Mouse (Mus musculus) CH12.LX (cell line): Measurements from ENCODE around the gene Pon2. TPM values are rescaled to one million over a fixed set of nuclear protein-coding genes. Genes with fewer than 3 reads are reported as not detected.

Experiments used
- DNase-seq: peaks from one replicate; pipeline ENCODE4 v3.0.0-alpha.2; 2013; ENCODE audit errors: extremely low read depth
- H3K27ac ChIP-seq: 2 replicates; pipeline ENCODE4 v1.5.1; 2012; ENCODE audit warnings: low read depth, mild to moderate bottlenecking, control low read depth, moderate library complexity; ENCODE audit not compliant: insufficient read depth
- H3K27me3 ChIP-seq: replicated peaks from 2 replicates; pipeline ENCODE3; 2012; ENCODE audit warnings: inconsistent platforms
- H3K36me3 ChIP-seq, 2 experiments: replicated peaks in 1 of 2; 2 replicates each; pipeline versions ENCODE3 to v1.6.1; 2012; ENCODE audit warnings: inconsistent platforms in 1 of 2, low read length in 1 of 2, mild to moderate bottlenecking in 1 of 2, mixed read lengths in 1 of 2, moderate library complexity in 1 of 2; ENCODE audit not compliant: control insufficient read depth in 1 of 2, insufficient read depth in 1 of 2
- H3K4me1 ChIP-seq, 2 experiments: 2 replicates each; pipeline ENCODE4 v1.6.1; 2012; ENCODE audit warnings: inconsistent platforms in 1 of 2, moderate library complexity in 1 of 2; ENCODE audit not compliant: insufficient read depth in 2 of 2, control insufficient read depth in 1 of 2
- H3K4me2 ChIP-seq: 2 replicates; pipeline ENCODE4 v1.6.1; 2012; ENCODE audit warnings: low read depth, mild to moderate bottlenecking, control low read depth; ENCODE audit not compliant: poor library complexity, insufficient read depth, severe bottlenecking
- H3K4me3 ChIP-seq, 3 experiments: fragments of 150-350 bp in 1 of 3; sonication (generic) in 1 of 3; replicated peaks in 1 of 3; 2 replicates each; pipeline versions ENCODE3 to v1.5.1; 2011 to 2012; ENCODE audit warnings: low read depth in 2 of 3, low read length in 2 of 3, mild to moderate bottlenecking in 2 of 3, moderate library complexity in 2 of 3, control low read depth in 1 of 3, improper control_type of control experiment in 1 of 3, inconsistent platforms in 1 of 3, mixed read lengths in 1 of 3; ENCODE audit not compliant: poor library complexity in 1 of 3
- H3K79me2 ChIP-seq: replicated peaks from 2 replicates; pipeline ENCODE4 v1.6.1; 2012; ENCODE audit warnings: mild to moderate bottlenecking, moderate library complexity; ENCODE audit not compliant: control insufficient read depth, poor library complexity, insufficient read depth, severe bottlenecking; ENCODE audit errors: extremely low read depth
- H3K9ac ChIP-seq: 2 replicates; pipeline ENCODE4 v1.6.1; 2012; ENCODE audit warnings: low read depth, mild to moderate bottlenecking, control low read depth, moderate library complexity; ENCODE audit not compliant: insufficient read depth
- H3K9me3 ChIP-seq: replicated peaks from 2 replicates; pipeline ENCODE3; 2012; ENCODE audit warnings: low read length, inconsistent platforms, mixed read lengths
- BHLHE40 ChIP-seq: IDR thresholded peaks from 2 replicates; pipeline ENCODE4 v1.6.1; 2011; ENCODE audit warnings: mild to moderate bottlenecking, low read depth, low read length, improper control_type of control experiment
- EP300 ChIP-seq: IDR thresholded peaks from 2 replicates; pipeline ENCODE4 v1.6.1; 2011; ENCODE audit warnings: low read length, improper control_type of control experiment
- ETS1 ChIP-seq: conservative IDR thresholded peaks from 2 replicates; pipeline ENCODE4 v1.6.1; 2012; ENCODE audit warnings: low read depth, mild to moderate bottlenecking, inconsistent platforms, low read length, improper control_type of control experiment, moderate library complexity
- IRF4 ChIP-seq: IDR thresholded peaks from 2 replicates; pipeline ENCODE4 v1.6.1; 2014; ENCODE audit warnings: low read depth, mild to moderate bottlenecking, inconsistent platforms, low read length, improper control_type of control experiment
- JUN ChIP-seq: IDR thresholded peaks from 2 replicates; pipeline ENCODE4 v1.6.1; 2011; ENCODE audit warnings: low read depth, mild to moderate bottlenecking, low read length, improper control_type of control experiment, moderate library complexity; ENCODE audit not compliant: insufficient read depth
- MAX ChIP-seq: IDR thresholded peaks from 2 replicates; pipeline ENCODE4 v1.6.1; 2011; ENCODE audit warnings: low read length, improper control_type of control experiment
- MAZ ChIP-seq: IDR thresholded peaks from 2 replicates; pipeline ENCODE4 v1.6.1; 2012; ENCODE audit warnings: low read depth, mild to moderate bottlenecking, inconsistent platforms, low read length, improper control_type of control experiment, moderate library complexity
- MXI1 ChIP-seq: IDR thresholded peaks from 2 replicates; pipeline ENCODE4 v1.6.1; 2011; ENCODE audit warnings: mild to moderate bottlenecking, low read depth, low read length, improper control_type of control experiment
- POLR2AphosphoS2 ChIP-seq: IDR thresholded peaks from 2 replicates; pipeline ENCODE4 v1.6.1; 2011; ENCODE audit warnings: low read depth, low read length, improper control_type of control experiment
- RAD21 ChIP-seq: IDR thresholded peaks from 2 replicates; pipeline ENCODE4 v1.6.1; 2011; ENCODE audit warnings: low read depth, mild to moderate bottlenecking, low read length, improper control_type of control experiment, moderate library complexity
- SIN3A ChIP-seq: IDR thresholded peaks from 2 replicates; pipeline ENCODE4 v1.6.1; 2012; ENCODE audit warnings: low read length, improper control_type of control experiment, inconsistent platforms
- SMC3 ChIP-seq: IDR thresholded peaks from 2 replicates; pipeline ENCODE4 v1.6.1; 2011; ENCODE audit warnings: low read depth, low read length, improper control_type of control experiment
- TBP ChIP-seq: conservative IDR thresholded peaks from 2 replicates; pipeline ENCODE4 v1.6.1; 2011; ENCODE audit warnings: low read depth, low read length, improper control_type of control experiment
- UBTF ChIP-seq: IDR thresholded peaks from 2 replicates; pipeline ENCODE4 v1.6.1; 2012; ENCODE audit warnings: low read depth, mild to moderate bottlenecking, inconsistent platforms, low read length, improper control_type of control experiment, moderate library complexity
- ZC3H11A ChIP-seq: IDR thresholded peaks from 2 replicates; pipeline ENCODE4 v1.6.1; 2012; ENCODE audit warnings: low read depth, mild to moderate bottlenecking, inconsistent platforms, low read length, improper control_type of control experiment
- ZMIZ1 ChIP-seq: IDR thresholded peaks from 2 replicates; pipeline ENCODE4 v1.6.1; 2012; ENCODE audit warnings: low read depth, mild to moderate bottlenecking, inconsistent platforms, low read length, improper control_type of control experiment
- dilution Hi-C: fragments of 300-500 bp; cut with MboI; formaldehyde crosslinking; loops from 2 replicates; pipeline ENCODE4 v1.14.3; 2020; ENCODE audit warnings: low sequenced_read_pairs; ENCODE audit not compliant: extremely low pct_unique_long_range_greater_than_20kb, extremely low pct_ligation_motif_present
- in situ Hi-C: fragments of 300-500 bp; cut with MboI; formaldehyde crosslinking; loops from 3 replicates; pipeline ENCODE4 v1.14.3; 2019; ENCODE audit warnings: low sequenced_read_pairs, low pct_ligation_motif_present, low pct_unique_long_range_greater_than_20kb, mixed read lengths
- polyA plus RNA-seq: library from polyadenylated mRNA; unstranded; fragments of >175 nt; gene quantifications from 2 replicates; pipeline ENCODE4 v1.2.1, GENCODE M21; 2012; ENCODE audit warnings: low read depth; ENCODE audit not compliant: insufficient read length
- total RNA-seq, 2 experiments: library from RNA; depleted of rRNA; stranded (reverse); fragments of 300-350 nt in 1 of 2; fragments of >200 nt in 1 of 2; gene quantifications; 2 replicates each; pipeline ENCODE4 v1.2.3; 2012 to 2014

The Pon2 gene
- total and polyA plus RNA-seq, 3 experiments = 14.2 to 36.2 (median 32.0) TPM

GRCm38 (mm10) chr6:5238799-5239198 is 59.5 kb downstream of the Pon2 start (continued):
- no peak for TF ChIP-seq RAD21

DNA sequence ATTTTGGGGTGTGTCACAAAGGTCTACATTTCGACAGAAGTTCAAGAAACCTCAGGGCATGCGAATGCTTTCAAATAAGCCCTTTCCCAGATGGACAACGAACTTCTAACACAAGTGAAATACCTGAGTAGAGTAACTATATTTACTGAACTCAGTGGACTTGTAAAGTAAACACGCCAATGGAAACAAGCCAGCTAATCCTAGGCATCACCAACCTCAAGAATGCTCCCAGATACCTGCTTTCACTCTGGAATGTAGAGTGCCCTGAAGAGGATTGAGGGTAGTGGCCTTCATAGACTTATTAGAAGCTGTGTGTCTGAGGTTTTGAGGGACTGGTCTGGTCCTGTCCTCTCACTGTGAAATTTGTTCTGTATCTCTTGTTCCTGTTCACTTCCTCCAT is 60.7 kb downstream of the Pon2 start:
- in situ Hi-C loops = loop anchor here (10.0 kb wide), 1 partner anchor 147 kb away; the partner anchor contains the start of gene Asb4
- Histone ChIP-seq H3K4me3 (no peak overlapping the region), H3K9ac (no peak overlapping the region), H3K4me1 (peaks cover 0 to 14% of the 10 kb centered on the region in 2 experiments; a peak in 2 of 4 replicates), H3K79me2 (no peaks in the 10 kb centered on the region), H3K27ac (no peak overlapping the region), H3K4me2 (no peak overlapping the region), H3K36me3 (peaks cover 7 to 67% of the 10 kb centered on the region in 2 experiments), H3K27me3 (no peaks in the 10 kb centered on the region), H3K9me3 (no peaks in the 10 kb centered on the region)
- dilution Hi-C loops = no loop called here
- TF ChIP-seq ETS1 (no peak), TBP (no peak), MAZ (no peak), SMC3 (no peak), MXI1 (no peak), JUN (no peak), SIN3A (no peak), BHLHE40 (no peak), MAX (no peak), EP300 (no peak), POLR2AphosphoS2 (no peak), IRF4 (no peak)
- DNase-seq = no peak

DNA sequence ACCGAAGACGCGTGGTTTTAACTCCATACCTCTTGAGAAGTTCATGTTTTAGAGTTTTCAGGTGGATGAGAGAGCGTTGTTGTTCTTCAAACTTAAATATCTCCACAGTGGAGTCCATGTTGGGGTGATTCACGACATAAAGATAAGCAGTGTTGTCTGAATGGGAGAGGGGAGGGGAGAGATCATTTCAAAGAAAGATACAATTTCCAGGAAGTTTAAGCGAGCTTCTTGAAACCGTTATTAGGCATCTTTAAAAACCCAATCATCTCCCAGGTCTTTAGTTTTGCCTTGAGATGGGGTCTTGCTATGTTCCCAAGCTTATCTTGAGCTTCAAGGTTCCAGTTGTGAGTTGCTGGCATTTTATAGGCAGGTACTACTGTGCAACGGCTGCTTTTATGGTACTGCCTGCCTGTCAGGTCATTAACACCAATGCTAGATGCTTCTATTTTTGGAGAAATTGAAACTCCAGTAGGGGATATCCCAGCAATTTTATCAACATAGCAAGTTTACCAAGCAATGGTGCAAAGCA is 61.3 kb downstream of the Pon2 start:
- TF ChIP-seq UBTF (no peak), ETS1 (no peak), ZMIZ1 (no peak), TBP (no peak), SIN3A (no peak), ZC3H11A (no peak)
- dilution Hi-C loops = no loop called here

More for the DNA sequence above, 61.3 kb downstream of the Pon2 start:
- in situ Hi-C loops = loop anchor here (10.0 kb wide), 1 partner anchor 148 kb away; the partner anchor contains the start of gene Asb4
- no peak for DNase-seq
- no peaks in the 10 kb centered on the region for H3K27me3 ChIP-seq
- H3K79me2 ChIP-seq = no peaks in the 10 kb centered on the region
- no peak overlapping the region for H3K27ac ChIP-seq
- H3K4me2 ChIP-seq = no peak overlapping the region
- peaks cover 7 to 66% of the 10 kb centered on the region in 2 experiments for H3K36me3 ChIP-seq
- peaks cover 0 to 14% of the 10 kb centered on the region in 2 experiments; a peak in 2 of 4 replicates for H3K4me1 ChIP-seq
- no peak overlapping the region for H3K9ac ChIP-seq
- no peaks in the 10 kb centered on the region for H3K9me3 ChIP-seq
- no peak overlapping the region for H3K4me3 ChIP-seq
